Mouse (Mus musculus): ENCODE data around the gene Parn. TPM values are rescaled to one million over a fixed set of nuclear protein-coding genes. Genes with fewer than 3 reads are reported as not detected.

The Parn gene
- total and polyA plus RNA-seq, 3 experiments: 48.7 to 88.6 (median 62.6) TPM

- TF ChIP-seq USF2 (conservative IDR thresholded peaks at IDR 0.05; ENCODE audit: low read depth, low read length) (no peak), ETS1 (conservative IDR thresholded peaks at IDR 0.05; ENCODE audit: low read depth, low read length) (no peak), MYC (IDR thresholded peaks at IDR 0.05; ENCODE audit: low read depth, low read length) (no peak), BHLHE40 (IDR thresholded peaks at IDR 0.05; ENCODE audit: low read depth, low read length) (no peak), TCF12 (IDR thresholded peaks at IDR 0.05; ENCODE audit: low read depth, low read length) (no peak)
- in situ Hi-C loops (cut with MboI; ENCODE audit: low pct_ligation_motif_present, low pct_unique_long_range_greater_than_20kb, low sequenced_read_pairs): no loop called here
- H3K27ac ChIP-seq (ENCODE audit: insufficient read depth, low read depth): no peak overlapping the region
- no peaks in the 10 kb centered on the region for H3K9me3 ChIP-seq (replicated peaks; ENCODE audit: low read length)
- peaks cover 49 to 73% of the 10 kb centered on the region in 2 experiments for H3K36me3 ChIP-seq (replicated peaks in 1 of 2; ENCODE audit: control insufficient read depth in 1 of 2, insufficient read depth in 1 of 2, low read length in 1 of 2)
- no peaks in the 10 kb centered on the region for H3K79me2 ChIP-seq (replicated peaks; ENCODE audit: control insufficient read depth, extremely low read depth, insufficient read depth, poor library complexity, severe bottlenecking)
- dilution Hi-C loops (cut with MboI; ENCODE audit: extremely low pct_ligation_motif_present, extremely low pct_unique_long_range_greater_than_20kb, low sequenced_read_pairs): no loop called here
- H3K4me3 ChIP-seq (replicated peaks in 1 of 3; ENCODE audit: low read depth in 2 of 3, low read length in 2 of 3, poor library complexity in 1 of 3): no peak overlapping the region
- H3K4me1 ChIP-seq (ENCODE audit: control insufficient read depth in 1 of 2, insufficient read depth in 2 of 2): peaks cover 0 to 23% of the 10 kb centered on the region in 2 experiments; a peak in 2 of 4 replicates
- DNase-seq (ENCODE audit: extremely low read depth): no peak
- H3K9ac ChIP-seq (ENCODE audit: insufficient read depth, low read depth): no peak overlapping the region
- H3K27me3 ChIP-seq (replicated peaks): no peaks in the 10 kb centered on the region
- H3K4me2 ChIP-seq (ENCODE audit: insufficient read depth, low read depth, poor library complexity, severe bottlenecking): no peak overlapping the region
Observed at GRCm38 (mm10) chr16:13644474-13644873, 23.5 kb downstream of the Parn start.

GRCm38 (mm10) chr16:13640064-13640463 lies 27.9 kb downstream of the Parn start:
- Histone ChIP-seq H3K27ac (ENCODE audit: insufficient read depth, low read depth) (no peak overlapping the region), H3K4me2 (ENCODE audit: insufficient read depth, low read depth, poor library complexity, severe bottlenecking) (no peak overlapping the region), H3K9ac (ENCODE audit: insufficient read depth, low read depth) (no peak overlapping the region), H3K4me3 (replicated peaks in 1 of 3; ENCODE audit: low read depth in 2 of 3, low read length in 2 of 3, poor library complexity in 1 of 3) (no peak overlapping the region), H3K27me3 (replicated peaks) (no peaks in the 10 kb centered on the region), H3K79me2 (replicated peaks; ENCODE audit: control insufficient read depth, extremely low read depth, insufficient read depth, poor library complexity, severe bottlenecking) (no peaks in the 10 kb centered on the region), H3K9me3 (replicated peaks; ENCODE audit: low read length) (no peaks in the 10 kb centered on the region), H3K36me3 (replicated peaks in 1 of 2; ENCODE audit: control insufficient read depth in 1 of 2, insufficient read depth in 1 of 2, low read length in 1 of 2) (peaks cover 48 to 70% of the 10 kb centered on the region in 2 experiments), H3K4me1 (ENCODE audit: control insufficient read depth in 1 of 2, insufficient read depth in 2 of 2) (peaks cover 0 to 64% of the 10 kb centered on the region in 2 experiments; a peak in 2 of 4 replicates)
- dilution Hi-C loops (cut with MboI; ENCODE audit: extremely low pct_ligation_motif_present, extremely low pct_unique_long_range_greater_than_20kb, low sequenced_read_pairs): no loop called here
- TF ChIP-seq SMC3 (IDR thresholded peaks at IDR 0.05; ENCODE audit: low read depth, low read length) (peak; percentile 27), POLR2AphosphoS2 (IDR thresholded peaks at IDR 0.05; ENCODE audit: low read depth, low read length) (no peak), ZKSCAN1 (IDR thresholded peaks at IDR 0.05; ENCODE audit: borderline replicate concordance, low read depth, low read length) (no peak), ZMIZ1 (IDR thresholded peaks at IDR 0.05; ENCODE audit: low read depth, low read length) (no peak), ELF1 (IDR thresholded peaks at IDR 0.05; ENCODE audit: low read depth, low read length) (no peak), ZC3H11A (IDR thresholded peaks at IDR 0.05; ENCODE audit: low read depth, low read length) (no peak), CTCF (conservative IDR thresholded peaks at IDR 0.05 in 1 of 2, IDR thresholded peaks at IDR 0.05 in 1 of 2; ENCODE audit: low read depth in 2 of 2, low read length in 2 of 2) (peak in 1 of 2 experiments; percentile 59; a peak in 3 of 4 replicates), MAFK (IDR thresholded peaks at IDR 0.05; ENCODE audit: insufficient replicate concordance, low read length) (no peak)
- in situ Hi-C loops (cut with MboI; ENCODE audit: low pct_ligation_motif_present, low pct_unique_long_range_greater_than_20kb, low sequenced_read_pairs): no loop called here
- DNase-seq (ENCODE audit: extremely low read depth): no peak

- dilution Hi-C loops (cut with MboI; ENCODE audit: extremely low pct_ligation_motif_present, extremely low pct_unique_long_range_greater_than_20kb, low sequenced_read_pairs): no loop called here
- no peak overlapping the region for H3K4me3 ChIP-seq (replicated peaks in 1 of 3; ENCODE audit: low read depth in 2 of 3, low read length in 2 of 3, poor library complexity in 1 of 3)
- no peaks in the 10 kb centered on the region for H3K79me2 ChIP-seq (replicated peaks; ENCODE audit: control insufficient read depth, extremely low read depth, insufficient read depth, poor library complexity, severe bottlenecking)
- peaks cover 50 to 71% of the 10 kb centered on the region in 2 experiments for H3K36me3 ChIP-seq (replicated peaks in 1 of 2; ENCODE audit: control insufficient read depth in 1 of 2, insufficient read depth in 1 of 2, low read length in 1 of 2)
- H3K27ac ChIP-seq (ENCODE audit: insufficient read depth, low read depth): no peak overlapping the region
- H3K9me3 ChIP-seq (replicated peaks; ENCODE audit: low read length): peaks cover under 1% of the 10 kb centered on the region
- peak; percentile 65 for DNase-seq (ENCODE audit: extremely low read depth)
- in situ Hi-C loops (cut with MboI; ENCODE audit: low pct_ligation_motif_present, low pct_unique_long_range_greater_than_20kb, low sequenced_read_pairs): no loop called here
- H3K4me1 ChIP-seq (ENCODE audit: control insufficient read depth in 1 of 2, insufficient read depth in 2 of 2): peaks cover 0 to 64% of the 10 kb centered on the region in 2 experiments; a peak in 2 of 4 replicates
- no peaks in the 10 kb centered on the region for H3K27me3 ChIP-seq (replicated peaks)
- no peak overlapping the region for H3K9ac ChIP-seq (ENCODE audit: insufficient read depth, low read depth)
- no peak overlapping the region for H3K4me2 ChIP-seq (ENCODE audit: insufficient read depth, low read depth, poor library complexity, severe bottlenecking)
- TF ChIP-seq EP300 (IDR thresholded peaks at IDR 0.05; ENCODE audit: low read length): 0 out of 2 replicates have a peak, but pooled peaks have one; percentile 15
- TF ChIP-seq ZNF384 (IDR thresholded peaks at IDR 0.05; ENCODE audit: low read depth, low read length): 0 out of 2 replicates have a peak, but pooled peaks have one; percentile 20
- TF ChIP-seq NELFE (IDR thresholded peaks at IDR 0.05; ENCODE audit: low read depth, low read length): no peak
- TF ChIP-seq MEF2A (IDR thresholded peaks at IDR 0.05; ENCODE audit: borderline replicate concordance, low read depth, low read length): 0 out of 2 replicates have a peak, but pooled peaks have one; percentile 62
- TF ChIP-seq ETS1 (conservative IDR thresholded peaks at IDR 0.05; ENCODE audit: low read depth, low read length): 0 out of 2 replicates have a peak, but pooled peaks have one; percentile 15
Observed at GRCm38 (mm10) chr16:13639508-13639907, 28.5 kb downstream of the Parn start.
